Mouse (Mus musculus): Measurements from ENCODE around the gene Pkp1.
A peak's percentile ranks its signal among the peaks of the same experiment; 100 is the strongest.

The Pkp1 gene

GRCm38 (mm10) chr1:135857137-135857775 lies 61.8 kb downstream of the Pkp1 start:
- no peak for DNase-seq (ENCODE audit: low read depth, low spot score)

GRCm38 (mm10) chr1:135856070-135856469 lies 62.9 kb downstream of the Pkp1 start:
- DNase-seq (ENCODE audit: low read depth, low spot score): no peak

- DNase-seq (ENCODE audit: low read depth, low spot score): no peak
These were observed 63.7 kb downstream of the Pkp1 start for GRCm38 (mm10) chr1:135855344-135855687.

- DNase-seq (ENCODE audit: low read depth, low spot score): no peak
These were observed 64.2 kb downstream of the Pkp1 start for GRCm38 (mm10) chr1:135854591-135855343.

GRCm38 (mm10) chr1:135853200-135853599 lies 65.8 kb downstream of the Pkp1 start:
- DNase-seq (ENCODE audit: low read depth, low spot score): no peak

DNA sequence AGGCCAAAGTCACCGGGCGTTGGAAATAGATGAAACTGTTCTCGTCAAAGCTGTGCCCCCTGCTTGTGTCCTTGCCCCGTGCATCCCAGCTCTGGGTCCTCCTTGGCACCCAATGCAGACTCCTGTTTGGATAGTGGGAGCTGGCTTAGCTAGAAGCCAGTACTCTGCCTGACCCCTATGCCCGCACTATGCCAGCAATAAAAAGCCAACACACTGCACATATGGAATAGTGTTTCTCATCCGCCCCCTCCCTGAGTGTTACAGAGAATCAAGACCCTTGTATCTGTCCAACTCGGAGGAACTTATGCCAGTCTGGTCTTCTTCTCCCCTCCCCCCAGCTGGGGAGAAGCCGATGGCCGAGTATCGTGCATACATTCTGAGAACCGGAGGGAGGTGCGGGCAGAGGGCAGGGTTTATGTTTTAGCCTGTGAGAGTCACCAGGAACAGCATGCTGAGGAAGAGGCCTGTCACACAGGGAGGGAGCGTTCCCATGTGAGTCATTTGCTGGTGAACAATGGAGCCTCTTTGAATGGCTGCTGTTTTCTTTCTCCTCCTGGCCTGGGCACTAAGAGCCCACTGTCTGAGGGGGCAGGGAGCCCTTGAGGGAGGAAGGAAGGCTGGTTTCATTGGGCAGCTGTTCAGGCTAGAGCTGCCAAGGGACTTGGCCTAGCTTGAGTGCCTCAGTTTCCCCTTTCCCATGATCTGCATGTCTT lies 66.8 kb downstream of the Pkp1 start:
- peak; percentile 12 for DNase-seq (ENCODE audit: low read depth, low spot score)

DNA sequence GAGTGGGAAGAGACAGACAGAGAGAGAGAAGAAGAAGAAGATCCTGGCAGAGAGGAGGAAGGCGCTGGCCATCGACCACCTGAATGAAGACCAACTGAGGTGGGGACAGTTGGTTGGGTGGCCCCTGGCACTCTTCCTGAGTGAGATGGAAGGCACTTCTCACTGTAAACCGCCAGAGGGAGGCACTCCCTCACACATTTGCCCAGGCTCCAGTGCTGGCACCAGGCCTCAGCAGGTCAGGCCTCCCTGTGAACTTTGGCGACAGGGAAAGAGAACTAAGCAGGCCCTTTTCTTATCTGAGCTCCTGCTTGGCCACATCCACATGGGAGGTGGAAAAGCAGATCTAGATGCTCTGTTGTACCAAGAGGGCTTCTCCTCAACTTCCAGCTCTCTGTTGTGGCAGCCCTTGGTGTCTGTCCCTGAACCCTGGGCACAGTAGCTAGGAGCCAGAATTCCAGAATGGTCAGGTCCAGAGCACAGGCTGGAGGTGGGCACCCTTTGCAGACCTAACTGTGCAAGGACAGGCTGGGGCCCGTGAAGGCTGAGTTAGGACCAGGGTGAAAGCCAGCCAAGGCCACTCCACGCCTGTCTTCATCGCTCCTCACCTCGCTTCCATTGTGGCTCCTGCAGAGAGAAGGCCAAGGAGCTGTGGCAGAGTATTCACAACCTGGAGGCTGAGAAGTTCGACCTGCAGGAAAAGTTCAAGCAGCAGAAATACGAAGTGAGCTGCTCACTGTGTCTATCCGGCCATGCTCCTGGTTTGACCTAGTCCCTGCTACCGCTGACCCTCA lies 68.1 kb downstream of the Pkp1 start:
- no peak for DNase-seq (ENCODE audit: low read depth, low spot score)

DNA sequence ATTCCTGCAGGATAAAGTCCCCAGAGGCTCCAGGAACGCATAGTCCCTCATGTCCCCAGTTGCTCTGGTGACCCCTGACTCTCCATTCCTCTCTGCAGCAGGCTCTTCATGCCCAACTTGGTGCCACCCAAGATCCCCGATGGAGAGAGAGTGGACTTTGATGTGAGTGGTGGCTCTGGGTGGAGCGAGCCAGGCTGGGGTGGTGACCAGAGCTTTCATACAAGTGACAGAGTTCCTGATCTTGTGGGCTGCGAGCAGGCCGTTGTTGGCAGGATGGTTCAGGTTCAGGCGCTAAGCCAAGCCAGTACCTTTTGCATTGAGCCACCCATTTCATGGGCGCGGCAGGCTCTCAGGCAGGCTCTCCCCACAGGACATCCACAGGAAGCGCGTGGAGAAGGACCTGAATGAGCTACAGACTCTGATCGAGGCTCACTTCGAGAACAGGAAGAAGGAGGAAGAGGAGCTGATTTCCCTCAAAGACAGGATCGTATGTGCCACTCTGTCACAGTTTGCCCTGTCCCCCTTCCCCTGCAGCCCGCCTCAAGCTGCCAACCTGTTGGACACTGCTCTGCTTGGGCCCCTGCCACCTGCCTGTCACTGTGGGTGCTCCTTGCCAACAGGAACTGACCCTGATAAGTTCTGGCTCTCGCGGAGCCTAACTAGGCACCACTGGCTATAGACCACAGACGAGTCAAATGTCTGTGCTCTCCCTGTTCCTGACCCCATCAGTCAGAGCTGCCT lies 71.2 kb downstream of the Pkp1 start:
- DNase-seq (ENCODE audit: low read depth, low spot score): no peak

GRCm38 (mm10) chr1:135847139-135847562 lies 71.9 kb downstream of the Pkp1 start:
- DNase-seq (ENCODE audit: low read depth, low spot score): no peak

DNA sequence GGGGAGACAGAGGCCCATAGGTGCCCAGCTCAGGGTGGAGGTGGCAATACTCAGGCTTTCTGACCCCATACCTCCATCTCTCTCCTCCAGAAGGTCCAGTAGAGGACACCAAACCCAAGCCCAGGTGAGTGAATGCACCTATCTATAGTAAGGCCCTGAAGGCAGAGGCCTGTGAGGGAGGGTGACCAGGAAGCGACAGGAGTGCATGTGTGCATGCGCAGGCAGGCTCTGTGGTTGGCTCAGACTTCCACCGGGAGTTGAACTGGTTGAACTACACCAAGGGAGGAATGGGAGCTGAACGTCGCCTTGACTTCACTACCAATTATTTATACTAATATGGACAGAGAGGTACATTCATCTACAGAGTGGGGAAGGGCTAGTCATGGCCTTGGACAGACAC lies 72.4 kb downstream of the Pkp1 start:
- DNase-seq (ENCODE audit: low read depth, low spot score): no peak

DNA sequence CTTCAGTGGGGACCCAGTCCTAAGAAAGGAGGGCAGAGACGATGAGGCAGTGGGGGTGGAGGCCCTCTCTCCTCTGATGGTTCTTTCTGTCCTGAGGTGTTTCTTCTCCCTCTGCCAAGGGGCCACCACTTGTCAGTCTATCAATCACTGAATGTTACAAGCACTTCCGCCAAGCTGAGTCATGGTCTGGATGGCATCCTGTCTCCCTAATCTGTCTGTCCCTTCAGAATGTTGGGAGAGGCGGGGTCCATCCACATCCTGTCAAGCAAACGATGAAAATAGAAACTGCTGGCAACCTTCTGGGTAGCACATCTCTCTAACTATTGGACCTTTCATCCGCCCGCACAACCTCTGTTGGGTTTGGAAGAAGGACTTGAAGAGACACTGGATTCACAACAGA lies 74.5 kb downstream of the Pkp1 start:
- no peak for DNase-seq (ENCODE audit: low read depth, low spot score)

DNA sequence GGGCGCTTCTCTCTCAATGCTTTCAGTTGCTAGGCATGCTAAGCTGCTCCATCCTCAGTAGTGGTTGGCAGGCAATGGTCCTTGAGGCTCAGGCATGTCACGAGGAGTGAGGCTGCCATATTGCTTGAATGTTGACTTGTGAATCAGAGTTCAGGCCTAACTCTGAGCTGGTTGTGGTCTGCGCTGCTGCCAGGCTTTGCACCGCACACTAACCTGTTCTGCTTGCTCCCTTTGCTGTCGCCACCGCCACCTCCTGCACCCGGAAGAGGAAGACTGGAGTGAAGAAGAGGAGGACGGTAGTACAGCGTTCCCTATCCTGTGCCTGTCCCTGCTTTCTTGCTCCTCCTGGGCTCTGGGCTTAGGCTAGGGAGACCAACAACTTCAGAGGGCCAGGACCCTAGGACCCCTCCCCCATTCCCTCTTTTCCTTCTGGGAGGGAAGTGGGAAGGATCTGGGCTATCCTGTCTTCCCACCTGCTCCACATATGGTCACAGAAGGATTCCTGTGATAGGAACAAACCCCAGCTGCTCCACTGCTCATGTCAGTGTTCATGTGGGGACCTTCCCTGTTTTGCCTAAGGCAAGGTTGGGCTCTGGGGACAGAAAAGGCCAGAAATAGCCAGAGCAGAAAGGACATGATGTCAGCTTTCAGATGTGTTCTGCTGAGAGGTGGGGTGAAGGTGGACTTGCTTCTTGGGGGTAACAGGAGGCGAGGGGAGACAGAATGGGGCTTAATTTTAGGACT lies 75.3 kb downstream of the Pkp1 start:
- no peak for DNase-seq (ENCODE audit: low read depth, low spot score)

DNA sequence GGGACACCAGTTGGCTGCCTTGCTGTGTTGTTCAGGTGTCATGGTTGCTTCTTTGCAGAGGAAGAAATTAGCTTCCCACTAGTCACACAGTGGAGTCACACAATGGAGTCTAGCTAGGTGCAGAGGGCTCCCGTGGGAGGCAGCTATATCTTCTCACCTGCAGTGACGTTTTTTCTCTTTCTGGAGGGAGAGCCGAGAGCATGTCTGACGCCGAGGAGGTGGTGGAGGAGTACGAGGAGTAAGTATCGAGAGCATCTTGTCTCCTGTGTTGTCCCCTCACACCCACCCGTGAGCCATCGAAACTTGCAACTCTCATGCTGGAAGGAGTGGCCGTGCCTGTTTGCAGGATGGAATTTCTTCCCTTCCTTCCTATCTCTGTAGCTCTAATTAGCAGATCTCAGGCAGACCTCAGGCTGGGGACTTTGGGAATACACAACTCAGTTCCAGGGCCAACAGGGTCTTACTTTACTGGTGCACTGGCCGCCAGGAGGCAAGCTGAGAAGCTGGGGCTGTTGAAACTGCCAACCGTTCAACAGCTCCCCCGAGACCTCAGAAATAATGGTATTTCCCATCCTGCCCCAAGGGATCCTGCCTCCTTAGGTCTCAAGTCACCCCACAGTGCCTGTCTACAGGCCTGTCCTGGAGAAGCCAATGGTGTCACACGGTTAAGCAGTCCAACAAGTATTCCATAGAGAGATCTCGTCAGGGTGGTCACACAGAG lies 78.2 kb downstream of the Pkp1 start:
- no peak for DNase-seq (ENCODE audit: low read depth, low spot score)

DNA sequence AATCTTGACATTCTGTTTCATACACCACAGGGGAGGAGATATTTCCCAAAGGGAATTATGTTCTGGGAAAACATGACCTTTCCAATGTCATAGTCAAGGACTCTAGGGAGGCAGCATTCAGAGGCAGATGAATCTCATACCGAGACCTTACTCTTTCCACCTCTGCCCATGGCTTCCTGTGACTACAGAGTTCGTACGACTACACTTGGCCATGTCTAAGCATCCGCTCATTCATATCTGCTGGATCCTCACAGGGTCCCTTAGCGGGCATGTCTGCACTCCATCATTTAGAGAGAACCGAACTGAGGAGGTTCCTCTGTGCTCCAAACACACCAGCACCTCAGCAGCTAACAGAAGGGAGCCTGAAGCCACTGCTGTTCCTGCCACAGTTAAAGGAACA lies 79.9 kb downstream of the Pkp1 start:
- no peak for DNase-seq (ENCODE audit: low read depth, low spot score)

GRCm38 (mm10) chr1:135838626-135839025 lies 80.4 kb downstream of the Pkp1 start:
- no peak for DNase-seq (ENCODE audit: low read depth, low spot score)

- DNase-seq (ENCODE audit: low read depth, low spot score): no peak
These were observed 83.1 kb downstream of the Pkp1 start, which contains the start of gene Tnnt2 for GRCm38 (mm10) chr1:135835716-135836483. TSS of gene Tnnt2 (plus strand) at chr1:135836354.

DNA sequence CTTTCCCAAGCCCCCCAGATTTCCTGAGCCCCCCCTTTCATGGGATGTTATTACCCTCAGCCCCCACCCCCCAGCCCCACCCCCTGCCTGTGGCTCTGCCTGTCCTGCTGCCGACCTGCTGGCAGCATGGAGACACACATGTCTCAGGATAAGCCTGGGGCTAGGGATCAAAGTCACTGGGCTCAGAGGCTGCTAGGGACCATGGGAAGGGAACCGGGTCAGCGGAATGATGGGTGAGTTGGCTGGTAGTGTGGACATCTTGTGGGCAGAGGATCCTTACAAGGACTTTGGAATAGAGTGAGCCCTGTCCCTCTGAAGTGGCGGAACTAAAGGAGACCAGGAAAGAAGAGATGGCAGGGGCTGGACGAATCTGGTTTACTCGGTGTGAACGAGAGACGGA lies 84.0 kb downstream of the Pkp1 start:
- DNase-seq (ENCODE audit: low read depth, low spot score): no peak

DNA sequence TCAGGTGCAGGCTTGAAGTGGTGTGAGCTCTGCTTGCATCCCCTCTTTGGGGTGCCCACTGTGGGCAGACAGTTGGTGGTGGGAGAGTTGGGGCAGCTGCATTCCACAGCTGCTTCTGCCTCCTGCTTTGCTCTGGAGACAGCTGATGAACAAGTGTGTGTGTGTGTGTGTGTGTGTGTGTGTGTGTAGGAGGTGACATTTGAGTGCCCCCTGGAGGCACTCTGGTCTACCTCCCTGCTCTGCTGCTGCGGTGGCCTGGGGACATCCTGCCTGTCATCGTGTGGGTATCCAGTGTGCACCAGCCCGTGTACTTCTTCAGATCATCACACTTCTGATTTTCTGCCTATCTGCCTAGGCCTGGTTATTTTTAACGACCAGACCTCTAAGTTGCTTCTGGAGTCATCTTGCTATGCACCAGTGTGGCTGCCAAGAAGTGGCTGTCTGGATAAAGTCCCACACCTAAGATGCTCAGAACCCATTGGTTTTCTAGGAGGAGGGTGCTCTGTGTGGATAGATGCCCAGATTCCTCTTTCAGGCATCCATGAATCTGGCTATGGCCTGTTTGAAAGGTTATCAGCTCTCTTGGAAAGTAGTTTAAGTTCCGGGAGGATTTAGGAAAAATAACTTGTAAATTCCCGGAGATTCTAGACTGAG lies 84.7 kb downstream of the Pkp1 start:
- no peak for DNase-seq (ENCODE audit: low read depth, low spot score)

DNA sequence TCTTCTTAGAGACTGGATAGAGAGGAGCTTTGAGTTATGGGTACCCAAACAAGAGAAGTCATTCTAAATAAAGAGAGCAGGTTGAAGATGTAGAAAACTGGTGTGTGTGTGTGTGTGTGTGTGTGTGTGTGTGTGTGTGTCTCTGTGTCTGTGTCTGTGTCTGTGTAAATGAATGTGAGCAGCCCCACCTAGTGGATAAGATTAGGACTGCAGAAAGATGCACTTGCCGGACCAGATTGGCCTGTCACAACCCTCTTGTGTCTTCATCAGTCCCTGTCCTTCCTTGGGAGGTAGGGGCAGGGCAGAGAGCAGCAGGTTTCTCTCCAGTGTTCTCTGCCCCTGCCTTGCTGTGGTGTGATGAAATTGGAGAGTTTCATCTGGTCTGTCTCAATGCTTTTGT lies 90.1 kb downstream of the Pkp1 start:
- DNase-seq (ENCODE audit: low read depth, low spot score): no peak
